In genomic region chr6:52002676-52003075, GRCm38 (mm10) we compare ENCODE assay signal across 10 mouse cellular contexts. TPM values are rescaled to one million over a fixed set of nuclear protein-coding genes. Genes with fewer than 3 reads are reported as not detected.
A peak's percentile ranks its signal among the peaks of the same experiment; 100 is the strongest.
DNase-seq lines count a peak whose midpoint lies in the region; ATAC-seq and TF ChIP-seq lines count a peak whose summit lies in the region.
"Had no signal": no experiment of that assay in that cellular context is flagged by ENCODE, and none has a peak within 500 bp of the region (broad histone marks: within the 10 kb centered on the region; RNA-seq: fewer than 3 reads in every experiment).

No protein-coding gene starts in this region.

- peak; percentile 19 for DNase-seq in CD4-positive helper T cell, adult 2 months (ENCODE audit: low read depth, low spot score)
- DNase-seq in Patski (ENCODE audit: low read depth, low spot score), result no peak
- DNase-seq in kidney, postnatal 25 days, result peak; percentile 39 to 81
- peak; percentile 34 for DNase-seq in splenic B cell, adult 2 months (ENCODE audit: low read depth, low spot score)
- DNase-seq in natural killer cell, adult 2 months (ENCODE audit: low spot score in 2 of 2), result no peak
- no peak for DNase-seq in urinary bladder, adult 2 months (ENCODE audit: low spot score)

- H3K4me1 ChIP-seq in intestine, postnatal 0 days (replicated peaks; ENCODE audit: control insufficient read depth, insufficient read depth, low read length), result no peaks in the 10 kb centered on the region
- peaks cover 12% of the 10 kb centered on the region; the same call in 1 of the 2 replicates for H3K4me1 ChIP-seq in intestine, embryonic 16.5 days (ENCODE audit: control insufficient read depth, insufficient read depth, low read length)
- H3K4me1 ChIP-seq: embryonic facial prominence, embryonic 15.5 days had no signal

- POLR2A ChIA-PET in Patski (lab: Charles Lee), result interaction anchor here (0.5 to 1.0 kb wide), 2 partner anchors 156 to 219 kb away, joined by 4 to 5 read pairs; partner anchors contain the start of gene Hoxa7

- TF ChIP-seq CTCF in intestine, postnatal 0 days (IDR thresholded peaks at IDR 0.05; ENCODE audit: low read depth), result peak; percentile 74
- peak; percentile 62 for TF ChIP-seq CTCF in Patski (IDR thresholded peaks at IDR 0.05)

- no peak overlapping the region for H3K4me2 ChIP-seq in intestine, postnatal 0 days (replicated peaks; ENCODE audit: low read depth)
- H3K4me2 ChIP-seq in intestine, embryonic 16.5 days (ENCODE audit: low read depth, low read length), result no peak overlapping the region
- H3K4me2 ChIP-seq: embryonic facial prominence, embryonic 15.5 days; liver, embryonic 15.5 days had no signal

- in situ Hi-C loops in Patski (cut with MboI; ENCODE audit: low pct_unique_long_range_greater_than_20kb), result no loop called here

- WGBS in intestine, postnatal 0 days, result 46% methylated on average over 8 of the region's 8 CpGs
- 36% methylated on average over 8 of the region's 8 CpGs for WGBS in intestine, embryonic 16.5 days

- no peak for ATAC-seq in intestine, postnatal 0 days
- no peak for ATAC-seq in intestine, embryonic 16.5 days
- no peak for ATAC-seq in Patski

- CTCF ChIA-PET in Patski (lab: Charles Lee), result interaction anchor here (0.8 to 3.2 kb wide), 12 partner anchors 12 to 236 kb away, joined by 3 to 13 read pairs (median 4); partner anchors contain the start of genes Gm28308, Hoxa3, Hoxa5 and Hoxa7

- H3K4me3 ChIP-seq in intestine, postnatal 0 days (ENCODE audit: low read depth, low read length), result no peak overlapping the region
- H3K4me3 ChIP-seq in intestine, embryonic 16.5 days (ENCODE audit: low read length), result no peak overlapping the region
- H3K4me3 ChIP-seq: embryonic facial prominence, embryonic 15.5 days; liver, embryonic 15.5 days had no signal

- H3K36me3 ChIP-seq in intestine, postnatal 0 days (ENCODE audit: control insufficient read depth, insufficient read depth), result no peaks in the 10 kb centered on the region
- no peaks in the 10 kb centered on the region for H3K36me3 ChIP-seq in intestine, embryonic 16.5 days (ENCODE audit: control insufficient read depth, insufficient read depth, low read length)
- H3K36me3 ChIP-seq in splenic B cell, adult 2 months (ENCODE audit: control insufficient read depth, insufficient read depth, low read length, poor library complexity, severe bottlenecking), result no peaks in the 10 kb centered on the region; the same call in 1 of the 2 replicates
- H3K36me3 ChIP-seq: embryonic facial prominence, embryonic 15.5 days; liver, embryonic 15.5 days had no signal

- H3K9me3 ChIP-seq in intestine, postnatal 0 days (ENCODE audit: control insufficient read depth), result no peaks in the 10 kb centered on the region
- no peaks in the 10 kb centered on the region for H3K9me3 ChIP-seq in intestine, embryonic 16.5 days (ENCODE audit: control insufficient read depth, low read length)
- H3K9me3 ChIP-seq: embryonic facial prominence, embryonic 15.5 days; liver, embryonic 15.5 days had no signal

- H3K27ac ChIP-seq in intestine, postnatal 0 days (ENCODE audit: low read depth, low read length), result no peak overlapping the region
- H3K27ac ChIP-seq in intestine, embryonic 16.5 days (ENCODE audit: low read length), result no peak overlapping the region
- H3K27ac ChIP-seq: embryonic facial prominence, embryonic 15.5 days; liver, embryonic 15.5 days had no signal

- H3K27me3 ChIP-seq in intestine, postnatal 0 days (replicated peaks; ENCODE audit: control insufficient read depth, insufficient read depth, low read length), result peaks cover 8% of the 10 kb centered on the region; the same call in 1 of the 2 replicates
- H3K27me3 ChIP-seq in intestine, embryonic 16.5 days (replicated peaks; ENCODE audit: control insufficient read depth, insufficient read depth, low read length), result peaks cover 6% of the 10 kb centered on the region; the same call in 1 of the 2 replicates
- H3K27me3 ChIP-seq in Patski, result no peaks in the 10 kb centered on the region
- H3K27me3 ChIP-seq in splenic B cell, adult 2 months (ENCODE audit: control insufficient read depth, insufficient read depth, low read length, poor library complexity, severe bottlenecking), result 0 out of 2 replicates have a peak, but pooled peaks cover 2% of the 10 kb centered on the region

- no peak overlapping the region for H3K9ac ChIP-seq in intestine, postnatal 0 days (ENCODE audit: low read depth, low read length)
- H3K9ac ChIP-seq in intestine, embryonic 16.5 days (ENCODE audit: low read depth, low read length), result no peak overlapping the region
- H3K9ac ChIP-seq: embryonic facial prominence, embryonic 15.5 days; liver, embryonic 15.5 days had no signal

RNA-seq across cellular contexts. Expression of gene Skap2, which starts 9.7 kb away (rescaled TPM):
- 40.3 and 45.4 TPM in 2 replicates for polyA plus RNA-seq in intestine, postnatal 0 days (2015; fragmentation: Nextera tagmentation; extraction: Ambion mirVana)
- polyA plus RNA-seq in intestine, embryonic 16.5 days (2015; fragmentation: Nextera tagmentation; extraction: Ambion mirVana), result 39.2 and 42.9 TPM in 2 replicates
- polyA plus RNA-seq in Patski (2021), result 83.3 TPM
- polyA plus RNA-seq in urinary bladder, adult 2 months (2012; rRNA removed), result 22.6 and 26.0 TPM in 2 replicates

Comparison
In these comparisons a context has a peak if more than half of its experiments do, and no peak if none do; other contexts are left out.
1. DNase-seq: peak in CD4-positive helper T cell, adult 2 months (single experiment), kidney, postnatal 25 days (2 of 2) and splenic B cell, adult 2 months (single experiment); none in Patski (single experiment), natural killer cell, adult 2 months (0 of 2) and urinary bladder, adult 2 months (single experiment).